Mouse (Mus musculus): ENCODE data around the gene Fkbp5.
A peak's percentile ranks its signal among the peaks of the same experiment; 100 is the strongest.

DNA sequence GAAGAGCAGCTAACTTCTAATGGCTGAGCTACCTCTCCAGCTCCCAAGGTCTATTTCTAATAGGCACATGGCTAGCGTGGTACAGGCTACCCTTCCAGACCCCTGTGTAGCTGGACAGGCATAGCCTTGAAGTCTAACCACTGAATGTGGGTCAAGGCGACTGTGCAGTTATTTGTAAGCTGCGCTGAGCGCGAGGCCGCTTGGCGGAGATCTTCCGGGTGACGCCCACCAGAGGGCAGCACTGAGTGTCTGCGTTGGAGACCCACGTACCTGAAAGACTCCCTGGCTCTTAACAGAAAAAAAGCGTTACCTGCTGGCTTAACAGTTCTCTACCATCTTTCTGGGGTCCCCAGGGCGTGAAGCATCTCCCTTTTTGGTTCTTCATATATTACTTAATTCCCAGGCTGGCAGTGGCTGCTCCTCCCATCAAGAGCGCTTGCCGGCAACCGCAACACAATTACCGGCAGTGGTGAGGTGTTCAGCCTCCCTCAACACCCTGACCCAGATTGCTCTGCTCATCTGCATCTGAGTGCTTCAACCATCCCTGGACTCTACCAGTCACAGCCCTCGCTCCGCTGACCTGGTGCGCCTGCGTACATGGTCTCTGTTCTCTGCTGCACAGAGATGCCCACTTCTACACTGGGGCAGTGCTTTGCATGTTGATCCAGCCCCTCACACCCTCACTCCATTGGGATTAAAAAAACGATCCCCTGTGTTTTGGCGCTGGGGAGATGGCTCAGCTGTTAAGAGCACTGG lies 131.0 kb downstream of the Fkbp5 start:
- TF ChIP-seq CTCF (IDR thresholded peaks at IDR 0.05; ENCODE audit: extremely low read depth, insufficient read length, insufficient replicate concordance, low read depth, low read length) (peak; percentile 95), POLR2A (IDR thresholded peaks at IDR 0.05; ENCODE audit: low read depth, low read length) (no peak)

Data from small intestine, adult 2 months (tissue).